Mouse (Mus musculus): Measurements from ENCODE around the gene Wtap. TPM values are rescaled to one million over a fixed set of nuclear protein-coding genes. Genes with fewer than 3 reads are reported as not detected.
"Not testable (repeated sequence)": the region's sequence is repeated elsewhere in the genome, so short reads cannot be mapped to it uniquely, and the experiment has no call there.

Wtap gene
- polyA plus RNA-seq, 1 experiment from 2014 or later, result 166 TPM

- not testable (repeated sequence) for DNase-seq (ENCODE audit: low spot score); H3K36me3 ChIP-seq (ENCODE audit: control insufficient read depth, insufficient read depth, low read length); ATAC-seq; H3K9me3 ChIP-seq (replicated peaks; ENCODE audit: control insufficient read depth, low read length); H3K27ac ChIP-seq (ENCODE audit: low read depth, low read length); H3K4me3 ChIP-seq (ENCODE audit: low read depth, low read length); H3K9ac ChIP-seq (ENCODE audit: low read length); H3K27me3 ChIP-seq (replicated peaks; ENCODE audit: control insufficient read depth, insufficient read depth, low read length); H3K4me1 ChIP-seq (ENCODE audit: control insufficient read depth, insufficient read depth, low read length); H3K4me2 ChIP-seq (ENCODE audit: low read length)
- WGBS, result 92% methylated on average over 5 of the region's 5 CpGs
These were observed 8.3 kb upstream of the Wtap start for GRCm38 (mm10) chr17:13002243-13002642.

GRCm38 (mm10) chr17:12999069-12999468, 5.1 kb upstream of the Wtap start:
- Histone ChIP-seq H3K27me3 (replicated peaks; ENCODE audit: control insufficient read depth, insufficient read depth, low read length) (no peaks in the 10 kb centered on the region), H3K4me3 (ENCODE audit: low read depth, low read length) (no peak overlapping the region), H3K9ac (ENCODE audit: low read length) (no peak overlapping the region), H3K36me3 (ENCODE audit: control insufficient read depth, insufficient read depth, low read length) (no peaks in the 10 kb centered on the region), H3K4me1 (ENCODE audit: control insufficient read depth, insufficient read depth, low read length) (no peaks in the 10 kb centered on the region), H3K4me2 (ENCODE audit: low read length) (no peak overlapping the region), H3K9me3 (replicated peaks; ENCODE audit: control insufficient read depth, low read length) (no peaks in the 10 kb centered on the region), H3K27ac (ENCODE audit: low read depth, low read length) (no peak overlapping the region)
- no peak for DNase-seq (ENCODE audit: low spot score)
- ATAC-seq, result no peak
- WGBS, result 67% methylated on average over 6 of the region's 6 CpGs

- H3K4me3 ChIP-seq (ENCODE audit: low read depth, low read length), result no peak overlapping the region
- H3K27me3 ChIP-seq (replicated peaks; ENCODE audit: control insufficient read depth, insufficient read depth, low read length), result no peaks in the 10 kb centered on the region
- 88% methylated on average over 5 of the region's 5 CpGs for WGBS
- no peaks in the 10 kb centered on the region for H3K9me3 ChIP-seq (replicated peaks; ENCODE audit: control insufficient read depth, low read length)
- H3K4me1 ChIP-seq (ENCODE audit: control insufficient read depth, insufficient read depth, low read length), result no peaks in the 10 kb centered on the region; the same call in 1 of the 2 replicates
- no peak for ATAC-seq
- no peak overlapping the region for H3K9ac ChIP-seq (ENCODE audit: low read length)
- H3K27ac ChIP-seq (ENCODE audit: low read depth, low read length), result no peak overlapping the region
- H3K4me2 ChIP-seq (ENCODE audit: low read length), result no peak overlapping the region
- DNase-seq (ENCODE audit: low spot score), result no peak
- H3K36me3 ChIP-seq (ENCODE audit: control insufficient read depth, insufficient read depth, low read length), result no peaks in the 10 kb centered on the region
These were observed 3.9 kb upstream of the Wtap start for GRCm38 (mm10) chr17:12997890-12998289.

DNA sequence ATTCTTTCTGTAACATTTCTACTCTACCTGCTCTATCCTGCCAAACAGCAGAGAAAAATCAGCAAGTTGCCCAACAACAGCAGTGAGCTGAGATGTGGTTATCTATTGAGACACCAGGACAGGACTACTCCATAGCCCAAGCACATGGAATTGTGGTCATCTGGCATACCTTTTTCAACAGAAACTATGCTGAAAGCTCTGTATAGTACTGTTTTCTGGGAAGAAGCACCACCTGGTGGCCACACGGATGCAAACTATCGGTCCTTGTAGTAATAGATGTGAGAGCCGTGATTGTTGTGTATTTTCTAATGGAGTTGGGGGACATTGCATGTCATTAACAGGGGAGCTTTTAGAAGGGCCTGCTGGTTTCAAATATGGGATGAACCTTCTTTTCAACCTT, 2.4 kb upstream of the Wtap start:
- Histone ChIP-seq H3K27ac (ENCODE audit: low read depth, low read length) (no peak overlapping the region), H3K4me3 (ENCODE audit: low read depth, low read length) (no peak overlapping the region), H3K9ac (ENCODE audit: low read length) (no peak overlapping the region), H3K27me3 (replicated peaks; ENCODE audit: control insufficient read depth, insufficient read depth, low read length) (no peaks in the 10 kb centered on the region), H3K4me2 (ENCODE audit: low read length) (no peak overlapping the region), H3K36me3 (ENCODE audit: control insufficient read depth, insufficient read depth, low read length) (no peaks in the 10 kb centered on the region), H3K4me1 (ENCODE audit: control insufficient read depth, insufficient read depth, low read length) (no peaks in the 10 kb centered on the region; the same call in 1 of the 2 replicates), H3K9me3 (replicated peaks; ENCODE audit: control insufficient read depth, low read length) (no peaks in the 10 kb centered on the region)
- WGBS, result 19% methylated on average over 3 of the region's 3 CpGs
- DNase-seq (ENCODE audit: low spot score) (peak; percentile 67), ATAC-seq (no peak)

DNA sequence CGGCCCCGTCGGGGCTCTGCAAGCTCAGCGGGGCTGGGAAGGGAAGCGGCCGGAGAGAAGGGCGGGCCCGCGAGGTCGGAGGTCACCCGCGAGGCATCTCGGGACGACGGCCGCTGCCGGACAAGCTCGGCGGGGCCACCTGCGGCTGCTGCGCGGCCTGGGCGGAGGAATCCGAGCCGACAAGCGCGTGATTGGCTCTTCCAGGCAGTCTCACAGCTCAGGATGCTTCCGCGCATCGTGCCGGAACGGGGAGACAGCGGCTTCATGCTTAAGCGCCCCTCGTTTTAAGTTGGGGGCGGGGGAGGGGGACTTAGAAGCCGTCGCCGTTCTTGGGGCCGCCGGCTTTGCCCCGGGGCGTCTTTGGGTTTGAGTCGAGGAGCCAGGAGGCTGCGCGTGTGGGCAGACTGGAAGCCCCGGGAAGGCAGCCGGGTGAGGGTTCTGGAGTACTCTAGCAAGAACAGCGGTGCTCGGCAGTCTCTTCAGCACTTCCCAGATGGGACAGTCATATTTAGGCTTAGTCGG, 1.4 kb downstream of the Wtap start:
- Histone ChIP-seq H3K4me2 (ENCODE audit: low read length) (peak overlapping the region; percentile 88), H3K36me3 (ENCODE audit: control insufficient read depth, insufficient read depth, low read length) (peaks cover 5% of the 10 kb centered on the region; the same call in 1 of the 2 replicates), H3K4me3 (ENCODE audit: low read depth, low read length) (peak overlapping the region; percentile 97), H3K27ac (ENCODE audit: low read depth, low read length) (peak overlapping the region; percentile 99), H3K27me3 (replicated peaks; ENCODE audit: control insufficient read depth, insufficient read depth, low read length) (no peaks in the 10 kb centered on the region), H3K4me1 (ENCODE audit: control insufficient read depth, insufficient read depth, low read length) (peaks cover 8% of the 10 kb centered on the region), H3K9ac (ENCODE audit: low read length) (peak overlapping the region; percentile 99), H3K9me3 (replicated peaks; ENCODE audit: control insufficient read depth, low read length) (no peaks in the 10 kb centered on the region)
- WGBS, result under 1% methylated on average over 50 of the region's 51 CpGs
- ATAC-seq, result peak; percentile 85
- peak; percentile 98 for DNase-seq (ENCODE audit: low spot score)

DNA sequence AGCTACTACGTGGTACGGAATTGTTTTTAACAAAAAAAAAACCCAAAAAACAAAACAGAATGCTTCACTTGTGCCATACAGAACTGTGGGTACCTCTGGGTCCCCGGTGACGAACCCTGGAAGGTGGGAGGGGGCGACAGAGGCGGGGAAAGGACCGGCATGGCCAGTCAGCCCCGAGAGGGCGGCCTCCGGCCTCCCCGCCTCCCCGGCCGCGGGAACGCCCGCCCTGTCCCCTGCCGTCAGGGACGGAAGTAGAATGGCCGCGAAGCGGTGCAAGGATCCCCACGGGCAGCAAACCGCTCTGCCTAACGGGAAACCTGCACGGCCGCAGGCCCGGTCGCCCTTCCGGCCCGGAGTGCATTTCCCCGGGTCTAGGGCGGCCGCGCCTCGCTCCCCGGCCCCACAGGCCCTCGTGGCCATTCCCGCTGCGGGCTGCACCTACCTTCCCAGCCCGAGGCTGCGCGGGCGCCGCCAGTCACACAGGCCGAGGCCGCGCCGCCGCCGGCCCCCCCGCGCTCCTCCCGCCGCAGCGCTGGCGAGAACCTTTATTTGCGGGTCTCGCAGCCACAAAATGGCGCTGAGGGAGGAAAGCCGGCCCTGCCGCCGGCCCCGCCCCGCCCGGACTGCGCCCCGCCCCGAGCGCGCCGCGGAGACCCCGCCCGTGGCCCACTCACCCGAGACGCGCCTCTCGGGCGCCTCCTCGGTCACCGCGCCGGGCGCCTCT, 2.2 kb downstream of the Wtap start:
- no peaks in the 10 kb centered on the region for H3K27me3 ChIP-seq (replicated peaks; ENCODE audit: control insufficient read depth, insufficient read depth, low read length)

GRCm38 (mm10) chr17:12991194-12991634, 2.8 kb downstream of the Wtap start:
- ATAC-seq (no peak), DNase-seq (ENCODE audit: low spot score) (no peak)
- Histone ChIP-seq H3K27ac (ENCODE audit: low read depth, low read length) (peak overlapping the region; percentile 99), H3K9ac (ENCODE audit: low read length) (peak overlapping the region; percentile 99), H3K9me3 (replicated peaks; ENCODE audit: control insufficient read depth, low read length) (no peaks in the 10 kb centered on the region), H3K36me3 (ENCODE audit: control insufficient read depth, insufficient read depth, low read length) (peaks cover 5% of the 10 kb centered on the region; the same call in 1 of the 2 replicates), H3K4me2 (ENCODE audit: low read length) (peak overlapping the region; percentile 88), H3K4me3 (ENCODE audit: low read depth, low read length) (peak overlapping the region; percentile 97), H3K4me1 (ENCODE audit: control insufficient read depth, insufficient read depth, low read length) (peaks cover 8% of the 10 kb centered on the region), H3K27me3 (replicated peaks; ENCODE audit: control insufficient read depth, insufficient read depth, low read length) (no peaks in the 10 kb centered on the region)
- WGBS, result 3% methylated on average over 12 of the region's 12 CpGs

More for the DNA sequence above, 2.2 kb downstream of the Wtap start:
- H3K4me1 ChIP-seq (ENCODE audit: control insufficient read depth, insufficient read depth, low read length), result peaks cover 8% of the 10 kb centered on the region
- peak overlapping the region; percentile 99 for H3K9ac ChIP-seq (ENCODE audit: low read length)
- H3K27ac ChIP-seq (ENCODE audit: low read depth, low read length), result peak overlapping the region; percentile 99
- H3K4me2 ChIP-seq (ENCODE audit: low read length), result peak overlapping the region; percentile 88
- peaks cover 5% of the 10 kb centered on the region; the same call in 1 of the 2 replicates for H3K36me3 ChIP-seq (ENCODE audit: control insufficient read depth, insufficient read depth, low read length)
- ATAC-seq (peak; percentile 93), DNase-seq (ENCODE audit: low spot score) (peak; percentile 84)
- under 1% methylated on average over 53 of the region's 84 CpGs for WGBS
- H3K9me3 ChIP-seq (replicated peaks; ENCODE audit: control insufficient read depth, low read length), result no peaks in the 10 kb centered on the region
- peak overlapping the region; percentile 97 for H3K4me3 ChIP-seq (ENCODE audit: low read depth, low read length)

DNA sequence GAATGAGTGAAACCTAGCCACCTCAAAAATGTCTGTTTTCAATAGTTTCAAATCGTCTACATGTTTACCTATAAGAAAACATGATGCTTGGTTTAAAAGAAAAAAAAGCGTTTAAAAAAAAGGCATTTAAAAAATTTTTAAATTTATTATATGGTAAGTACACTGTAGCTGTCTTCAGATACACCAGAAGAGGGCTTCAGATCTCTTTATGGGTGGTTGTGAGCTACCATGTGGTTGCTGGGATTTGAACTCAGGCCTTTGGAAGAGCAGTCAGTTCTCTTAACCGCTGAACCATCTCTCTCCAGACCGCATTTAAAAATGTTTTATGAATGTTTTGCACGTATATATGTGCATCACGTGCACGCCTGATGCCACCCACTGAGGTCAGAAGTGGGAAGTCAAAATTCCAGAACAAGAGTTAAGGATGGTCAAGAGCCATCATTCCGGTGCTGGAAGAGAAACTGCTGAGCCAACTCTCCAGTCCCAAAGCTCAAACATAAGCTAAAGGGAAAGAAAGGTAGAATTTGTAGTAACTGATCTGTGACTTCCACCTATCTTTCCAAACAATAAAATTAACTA, 3.3 kb downstream of the Wtap start:
- peak overlapping the region; percentile 97 for H3K4me3 ChIP-seq (ENCODE audit: low read depth, low read length)
- H3K27ac ChIP-seq (ENCODE audit: low read depth, low read length), result no peak overlapping the region
- peaks cover 5% of the 10 kb centered on the region; the same call in 1 of the 2 replicates for H3K36me3 ChIP-seq (ENCODE audit: control insufficient read depth, insufficient read depth, low read length)
- H3K4me1 ChIP-seq (ENCODE audit: control insufficient read depth, insufficient read depth, low read length), result peaks cover 8% of the 10 kb centered on the region
- H3K9me3 ChIP-seq (replicated peaks; ENCODE audit: control insufficient read depth, low read length), result no peaks in the 10 kb centered on the region
- peak overlapping the region; percentile 99 for H3K9ac ChIP-seq (ENCODE audit: low read length)
- no peak for DNase-seq (ENCODE audit: low spot score)
- H3K27me3 ChIP-seq (replicated peaks; ENCODE audit: control insufficient read depth, insufficient read depth, low read length), result no peaks in the 10 kb centered on the region
- H3K4me2 ChIP-seq (ENCODE audit: low read length), result peak overlapping the region; percentile 88
- whole genome bisulfite sequencing, result 63% methylated on average over 8 of the region's 8 CpGs
- ATAC-seq, result no peak

GRCm38 (mm10) chr17:12988096-12988495, 5.9 kb downstream of the Wtap start:
- H3K4me3 ChIP-seq (ENCODE audit: low read depth, low read length); H3K9ac ChIP-seq (ENCODE audit: low read length); H3K27me3 ChIP-seq (replicated peaks; ENCODE audit: control insufficient read depth, insufficient read depth, low read length); H3K9me3 ChIP-seq (replicated peaks; ENCODE audit: control insufficient read depth, low read length); ATAC-seq; DNase-seq (ENCODE audit: low spot score); H3K27ac ChIP-seq (ENCODE audit: low read depth, low read length); H3K4me1 ChIP-seq (ENCODE audit: control insufficient read depth, insufficient read depth, low read length); H3K4me2 ChIP-seq (ENCODE audit: low read length): not testable (repeated sequence)
- 94% methylated on average over 8 of the region's 8 CpGs for WGBS
- peaks cover 25% of the 10 kb centered on the region for H3K36me3 ChIP-seq (ENCODE audit: control insufficient read depth, insufficient read depth, low read length)
